Mouse (Mus musculus): ENCODE measurements at regions not wholly inside any gene's neighbourhood (a gene's known extent, or its start where the extent isn't known, plus 50 kb on each side); places are given as distances from the start of the nearest gene placed in this dataset.

- TF ChIP-seq CTCF (IDR thresholded peaks at IDR 0.05; ENCODE audit: low read depth) (no peak), EP300 (IDR thresholded peaks at IDR 0.05; ENCODE audit: low read depth) (no peak)
Observed at GRCm38 (mm10) chr7:125112820-125113273, 331.6 kb upstream of the Kdm8 start.

Measured in liver, postnatal 0 days (tissue).